Mouse (Mus musculus) thymus, postnatal 0 days (tissue): ENCODE results near the gene Zfyve16. TPM values are rescaled to one million over a fixed set of nuclear protein-coding genes. Genes with fewer than 3 reads are reported as not detected.

Source experiments
- DNase-seq: peaks from one replicate; pipeline ENCODE4 v3.0.0-alpha.2; 2015; ENCODE audit warnings: low spot score
- polyA plus RNA-seq: library from polyadenylated mRNA; unstranded; fragments of >200 nt; fragmentation: Nextera tagmentation; extraction: Ambion mirVana; gene quantifications from 2 replicates; pipeline ENCODE4 v1.2.1, GENCODE M21; 2015

The Zfyve16 gene
- polyA plus RNA-seq, 1 experiment from 2014 or later: 4.7 TPM

DNA sequence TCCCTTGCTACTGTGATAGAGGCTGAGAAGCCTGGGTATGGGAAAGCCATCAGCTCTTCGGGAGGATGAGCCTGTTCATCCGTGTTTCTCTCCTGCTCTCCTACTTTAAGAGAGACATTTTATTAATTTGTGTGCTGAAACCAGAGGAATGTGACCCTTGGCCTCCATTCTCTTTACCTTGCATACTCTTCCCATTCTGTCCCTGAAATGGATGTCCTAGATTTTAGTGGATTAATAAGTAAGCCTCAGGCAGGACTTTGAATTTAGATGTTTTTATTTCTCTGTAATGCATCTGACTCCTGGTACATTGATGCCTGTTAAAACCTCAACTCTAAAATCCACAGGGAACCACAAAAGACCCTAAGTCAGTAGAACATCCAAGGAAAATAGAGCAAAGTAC lies 61.3 kb downstream of the Zfyve16 start:
- DNase-seq: no peak

- DNase-seq: no peak
Observed at GRCm38 (mm10) chr13:92467891-92468290, 62.8 kb downstream of the Zfyve16 start.

GRCm38 (mm10) chr13:92464698-92465097 lies 66.0 kb downstream of the Zfyve16 start:
- DNase-seq: no peak

DNA sequence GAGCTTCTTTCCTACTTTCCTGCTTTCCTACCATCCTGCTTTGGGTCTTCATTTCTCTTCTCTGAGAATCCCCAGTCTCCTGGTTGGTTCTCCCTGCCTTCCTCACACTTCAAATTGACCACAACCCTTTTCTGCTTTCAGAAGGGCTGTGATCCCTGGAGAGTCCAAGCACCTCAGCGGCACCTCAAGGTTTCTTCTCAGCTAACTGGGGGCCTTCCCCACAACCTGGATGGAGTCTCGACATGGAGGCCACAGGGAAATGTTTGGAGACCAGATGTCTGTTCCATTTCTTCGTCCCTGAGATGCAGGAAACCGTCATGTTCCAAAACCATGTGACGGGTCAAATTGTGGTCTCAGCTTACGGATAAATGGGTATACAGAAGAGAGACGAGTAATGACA lies 83.8 kb downstream of the Zfyve16 start:
- no peak for DNase-seq

- no peak for DNase-seq
Observed at GRCm38 (mm10) chr13:92440286-92440685, 90.4 kb downstream of the Zfyve16 start.

- no peak for DNase-seq
Observed at GRCm38 (mm10) chr13:92438656-92439055, 92.0 kb downstream of the Zfyve16 start.

Other genes with a start within 250 kb of the Zfyve16 start
- 0.45 and 1.3 TPM in 2 replicates for gene Gm20379, start 224.9 kb downstream of the Zfyve16 start, polyA plus RNA-seq
- 15.9 and 16.4 TPM in 2 replicates for gene Dhfr, start 176.1 kb downstream of the Zfyve16 start, polyA plus RNA-seq
- gene Msh3, start 175.9 kb downstream of the Zfyve16 start, polyA plus RNA-seq: 28.1 and 29.1 TPM in 2 replicates
- 0.04 TPM in 1 of 2 replicates, not detected in the other for gene Ankrd34b, start 105.0 kb downstream of the Zfyve16 start, polyA plus RNA-seq
- gene Fam151b, start 46.9 kb downstream of the Zfyve16 start, polyA plus RNA-seq: 0.18 and 0.46 TPM in 2 replicates
- not detected in 2 replicates for gene Spz1, start 45.3 kb upstream of the Zfyve16 start, polyA plus RNA-seq
- 27.0 and 32.2 TPM in 2 replicates for gene Serinc5, start 80.2 kb upstream of the Zfyve16 start, polyA plus RNA-seq